Mouse (Mus musculus) kidney, adult 2 months (tissue): ENCODE measurements around the gene Trim17. TPM values are rescaled to one million over a fixed set of nuclear protein-coding genes. Genes with fewer than 3 reads are reported as not detected.
"Not testable (repeated sequence)": the region's sequence is repeated elsewhere in the genome, so short reads cannot be mapped to it uniquely, and the experiment has no call there.

Experiments
- DNase-seq: peaks from one replicate; pipeline ENCODE4 v3.0.0; 2021
- H3K27ac ChIP-seq: fragments of 200-500 bp; 2 replicates; pipeline ENCODE4 v1.5.1; 2012; ENCODE audit warnings: low read depth, low read length, control low read depth, inconsistent platforms; ENCODE audit not compliant: insufficient read depth
- H3K27me3 ChIP-seq: fragments of 200-500 bp; replicated peaks from 2 replicates; pipeline ENCODE4 v1.6.1; 2012; ENCODE audit warnings: mild to moderate bottlenecking, moderate library complexity, low read length, inconsistent platforms; ENCODE audit not compliant: control insufficient read depth, insufficient read depth
- H3K36me3 ChIP-seq: fragments of 200-500 bp; 2 replicates; pipeline ENCODE4 v1.6.1; 2012; ENCODE audit warnings: mild to moderate bottlenecking, moderate library complexity, low read length, inconsistent platforms; ENCODE audit not compliant: control insufficient read depth, insufficient read depth
- H3K4me1 ChIP-seq: fragments of 200-500 bp; 2 replicates; pipeline ENCODE4 v1.6.1; 2011; ENCODE audit warnings: low read length; ENCODE audit not compliant: control insufficient read depth, insufficient read depth
- H3K4me3 ChIP-seq: fragments of 200-500 bp; 2 replicates; pipeline ENCODE4 v1.5.1; 2011; ENCODE audit warnings: mild to moderate bottlenecking, low read depth, low read length, control low read depth; ENCODE audit not compliant: insufficient read depth
- CTCF ChIP-seq: fragments of 200-500 bp; conservative IDR thresholded peaks from 2 replicates; pipeline ENCODE4 v1.5.1; 2011; ENCODE audit warnings: low read depth, mild to moderate bottlenecking, control low read depth, low read length, moderate library complexity, mixed read lengths; ENCODE audit not compliant: insufficient read depth, insufficient read length
- POLR2A ChIP-seq: fragments of 200-500 bp; IDR thresholded peaks from one replicate; pipeline ENCODE4 v1.6.1; 2011; ENCODE audit warnings: low read depth, low read length, control low read depth
- WGBS: fragments of 180-500 bp; shearing (Covaris S2); methylation state at CpG from one replicate; pipeline ENCODE4 v1.1.7; 2018; 5-methylcytosine and 5-hydroxymethylcytosine counted together
- polyA plus RNA-seq: library from polyadenylated mRNA; depleted of rRNA; stranded (reverse); fragments of >200 nt; gene quantifications from 2 replicates; pipeline ENCODE4 v1.2.3, GENCODE M21; 2012

Gene Trim17
- polyA plus RNA-seq, 1 experiment = 0.34 TPM

DNA sequence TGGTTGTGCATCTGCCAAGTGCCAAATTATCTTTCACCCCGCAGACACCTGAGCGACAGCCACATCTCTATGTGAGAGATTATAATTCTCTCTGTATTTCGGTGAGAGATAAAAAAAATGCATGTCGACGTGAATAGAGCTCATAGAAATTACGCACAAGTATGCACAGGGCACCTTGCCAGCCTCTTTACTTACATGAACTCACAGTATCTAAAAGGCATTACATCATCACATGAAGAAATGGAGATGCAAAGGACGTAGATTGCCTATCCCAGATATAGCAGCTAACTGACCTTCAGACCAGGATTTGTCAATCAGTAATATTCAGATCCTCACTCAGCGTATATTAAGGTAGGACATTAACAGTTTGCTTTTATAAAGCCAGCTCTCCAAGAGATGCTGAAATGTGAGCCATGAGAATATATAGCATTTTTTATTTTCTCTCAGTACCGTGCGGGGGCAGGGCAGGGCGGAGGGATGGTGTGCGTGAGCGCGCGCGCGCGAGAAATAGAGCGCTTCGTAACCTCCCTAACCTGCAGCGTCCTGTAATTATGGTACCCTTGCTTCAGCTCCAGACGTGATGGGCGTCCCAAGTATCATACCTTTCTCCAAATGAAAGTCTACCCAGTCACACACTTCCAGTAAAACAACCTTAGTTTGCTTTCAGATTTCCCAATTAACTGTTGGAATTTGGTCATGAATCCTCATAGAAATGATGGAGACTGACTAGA lies 6.5 kb upstream of the Trim17 start:
- H3K27ac ChIP-seq = no peak overlapping the region
- WGBS = 16% methylated on average over 23 of the region's 23 CpGs
- H3K4me1 ChIP-seq = peaks cover 5% of the 10 kb centered on the region; the same call in 1 of the 2 replicates

DNA sequence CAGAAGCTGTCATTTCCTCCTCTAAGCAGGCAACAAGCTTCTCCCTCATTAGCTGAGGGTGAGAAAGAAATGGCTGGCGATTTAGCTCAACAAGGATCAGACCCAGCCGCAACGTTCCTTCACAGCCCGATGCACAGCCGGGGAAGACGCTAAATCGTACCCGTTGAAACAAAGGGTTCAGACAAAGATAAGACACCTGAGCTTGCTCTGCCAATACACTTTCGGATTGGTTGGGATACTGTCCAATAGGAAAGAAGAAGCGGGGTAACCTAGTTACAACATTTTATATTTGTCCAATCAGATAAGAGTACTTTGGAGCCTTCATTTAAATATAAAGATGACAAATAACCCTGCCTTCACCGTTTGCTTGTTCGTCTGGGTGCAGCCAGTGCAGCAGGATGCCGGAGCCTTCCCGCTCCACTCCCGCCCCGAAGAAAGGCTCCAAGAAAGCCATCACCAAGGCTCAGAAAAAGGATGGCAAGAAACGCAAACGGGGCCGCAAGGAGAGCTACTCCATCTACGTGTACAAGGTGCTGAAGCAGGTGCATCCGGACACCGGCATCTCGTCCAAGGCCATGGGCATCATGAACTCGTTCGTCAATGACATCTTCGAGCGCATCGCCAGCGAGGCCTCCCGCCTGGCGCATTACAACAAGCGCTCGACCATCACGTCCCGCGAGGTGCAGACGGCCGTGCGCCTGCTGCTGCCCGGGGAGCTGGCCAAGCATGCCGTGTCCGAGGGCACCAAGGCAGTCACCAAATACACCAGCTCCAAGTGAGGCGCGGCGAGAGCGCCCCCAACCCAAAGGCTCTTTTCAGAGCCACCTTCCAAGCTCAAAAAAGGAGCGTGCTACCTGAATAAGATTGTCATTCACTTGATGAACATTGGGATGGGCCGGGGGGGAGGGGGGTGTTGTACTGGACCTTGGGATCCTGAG lies 5.7 kb upstream of the Trim17 start, which contains the start of gene Hist3h2ba:
TSS of gene Hist3h2ba (plus strand) at position 379 of the 938 bp plus-strand sequence.
- peak within 1 kb of the TSS; percentile 63 for H3K4me3 ChIP-seq
- no peaks in the 10 kb centered on the region; the same call in 1 of the 2 replicates for H3K27me3 ChIP-seq
- WGBS = under 1% methylated on average over 48 of the region's 48 CpGs
- no peak for TF ChIP-seq CTCF
- peak; percentile 15 for TF ChIP-seq POLR2A
- DNase-seq = peak; percentile 84
- no peak within 1 kb of the TSS for H3K27ac ChIP-seq
- peaks cover 8% of the 10 kb centered on the region; the same call in 1 of the 2 replicates for H3K4me1 ChIP-seq
- no peaks in the 10 kb centered on the region for H3K36me3 ChIP-seq

More for the DNA sequence above, 6.5 kb upstream of the Trim17 start:
- DNase-seq = no peak
- peak overlapping the region; percentile 63 for H3K4me3 ChIP-seq
- TF ChIP-seq CTCF = no peak
- TF ChIP-seq POLR2A = no peak
- no peaks in the 10 kb centered on the region for H3K36me3 ChIP-seq
- no peaks in the 10 kb centered on the region; the same call in 1 of the 2 replicates for H3K27me3 ChIP-seq

DNA sequence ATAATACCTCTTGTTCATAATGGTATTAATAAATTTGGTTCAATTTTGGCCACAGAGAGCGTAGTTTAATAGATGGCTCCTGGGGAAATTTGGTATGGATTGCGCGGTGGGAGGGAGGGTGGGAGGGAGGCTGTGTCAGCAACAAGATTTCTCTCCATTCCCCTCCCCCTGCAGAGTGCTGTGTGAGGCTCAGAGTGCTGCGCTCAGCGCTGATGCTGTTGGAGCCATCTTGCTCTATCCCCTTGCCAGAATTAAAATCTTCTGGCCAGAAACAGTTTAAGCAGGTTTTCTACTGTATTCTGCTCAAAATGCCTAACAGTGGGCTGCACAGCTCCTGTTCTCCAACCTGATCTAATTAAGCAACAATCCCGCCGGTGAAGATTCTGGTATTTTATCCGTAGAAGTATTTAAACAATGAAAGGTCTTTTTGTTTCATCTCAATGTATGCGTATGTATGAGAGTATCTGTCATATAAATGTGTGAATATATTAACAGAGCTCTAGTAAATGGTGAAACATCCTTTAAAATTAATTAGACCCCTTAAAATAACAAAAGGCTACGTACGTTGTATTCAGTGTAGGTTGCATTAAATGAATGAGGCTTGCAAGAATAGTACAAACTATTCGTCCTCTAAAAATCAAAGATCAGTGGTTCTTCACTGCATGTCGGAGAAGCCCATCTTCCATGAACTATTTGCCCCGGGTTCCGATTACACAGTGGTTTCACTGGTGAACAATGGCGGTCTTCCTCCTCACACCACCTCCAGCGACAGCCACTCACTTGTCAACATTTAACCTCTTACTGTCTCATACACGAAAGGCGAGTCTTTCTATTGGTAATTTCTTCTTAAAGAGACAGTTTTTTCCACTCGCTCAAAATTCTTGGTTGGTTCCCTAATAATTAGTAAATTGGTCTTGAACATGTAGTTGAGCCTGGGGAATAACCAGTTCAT lies 4.7 kb upstream of the Trim17 start:
- no peak for DNase-seq
- Histone ChIP-seq H3K4me1 (peaks cover 8% of the 10 kb centered on the region; the same call in 1 of the 2 replicates), H3K27ac (no peak overlapping the region), H3K36me3 (no peaks in the 10 kb centered on the region), H3K27me3 (no peaks in the 10 kb centered on the region; the same call in 1 of the 2 replicates), H3K4me3 (no peak overlapping the region)
- 37% methylated on average over 20 of the region's 20 CpGs for WGBS
- TF ChIP-seq CTCF (no peak), POLR2A (no peak)

DNA sequence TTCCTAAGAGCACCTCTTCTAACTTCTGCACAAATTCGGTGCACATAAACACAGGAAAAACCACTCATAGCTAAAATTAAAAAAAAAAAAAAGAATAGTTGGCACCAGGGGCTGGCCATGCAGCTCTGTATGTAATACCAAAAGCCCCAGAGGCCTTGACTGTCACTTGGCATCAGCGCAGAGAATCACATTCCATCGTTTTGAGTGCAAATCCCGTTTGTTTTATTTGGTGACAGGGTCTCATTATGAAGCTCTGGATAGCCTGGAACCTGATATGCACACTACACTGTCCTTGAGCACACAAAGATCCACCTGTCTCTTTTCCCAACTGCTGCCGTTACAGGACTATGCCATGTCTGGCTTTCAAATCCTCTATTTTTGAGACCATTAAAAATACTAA lies 3.3 kb upstream of the Trim17 start:
- no peak overlapping the region for H3K4me3 ChIP-seq
- no peaks in the 10 kb centered on the region; the same call in 1 of the 2 replicates for H3K27me3 ChIP-seq
- WGBS = 83% methylated on average over 5 of the region's 5 CpGs
- peaks cover 12% of the 10 kb centered on the region; the same call in 1 of the 2 replicates for H3K4me1 ChIP-seq
- H3K36me3 ChIP-seq = no peaks in the 10 kb centered on the region
- TF ChIP-seq CTCF (no peak), POLR2A (no peak)
- no peak for DNase-seq
- H3K27ac ChIP-seq = no peak overlapping the region

DNA sequence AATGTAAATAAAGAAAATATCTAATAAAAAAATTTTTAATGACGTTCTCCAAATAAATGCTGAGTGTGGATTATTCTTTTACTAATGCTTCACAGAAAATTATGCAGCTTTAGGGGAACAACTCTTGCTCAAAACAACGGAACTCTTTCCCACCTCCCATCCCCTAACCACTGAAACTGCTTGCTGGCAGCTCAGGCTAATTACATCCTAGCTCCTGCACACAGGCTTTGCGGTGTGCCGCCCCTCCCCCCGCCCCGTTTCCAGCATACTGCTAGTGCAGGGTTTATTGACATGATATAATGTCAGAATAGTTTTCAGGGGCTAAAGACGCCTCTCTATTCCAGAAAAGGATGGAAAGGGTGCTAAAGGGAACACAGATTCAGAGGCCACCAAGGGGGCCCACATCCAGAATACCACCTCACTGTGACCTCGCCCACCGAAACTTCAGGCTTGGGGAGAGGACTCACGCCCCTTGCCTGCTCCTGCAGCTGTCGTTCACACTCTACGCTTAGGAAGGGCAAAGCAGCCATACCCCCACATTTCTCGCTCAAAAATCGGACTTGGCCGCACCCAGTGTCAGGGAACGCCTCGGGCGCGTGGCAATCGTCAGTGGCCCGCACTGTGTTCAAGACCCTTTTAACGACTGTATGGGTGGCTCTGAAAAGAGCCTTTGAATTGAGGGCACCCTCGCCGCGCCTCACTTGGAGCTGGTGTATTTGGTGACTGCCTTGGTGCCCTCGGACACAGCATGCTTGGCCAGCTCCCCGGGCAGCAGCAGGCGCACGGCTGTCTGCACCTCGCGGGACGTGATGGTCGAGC lies 925 bp upstream of the Trim17 start:
- Histone ChIP-seq H3K4me3 (peak overlapping the region; percentile 57), H3K36me3 (no peaks in the 10 kb centered on the region), H3K27me3 (no peaks in the 10 kb centered on the region; the same call in 1 of the 2 replicates), H3K27ac (no peak overlapping the region), H3K4me1 (peaks cover 7% of the 10 kb centered on the region; the same call in 1 of the 2 replicates)
- no peak for DNase-seq
- 2% methylated on average over 33 of the region's 33 CpGs for WGBS
- TF ChIP-seq POLR2A (no peak), CTCF (no peak)

DNA sequence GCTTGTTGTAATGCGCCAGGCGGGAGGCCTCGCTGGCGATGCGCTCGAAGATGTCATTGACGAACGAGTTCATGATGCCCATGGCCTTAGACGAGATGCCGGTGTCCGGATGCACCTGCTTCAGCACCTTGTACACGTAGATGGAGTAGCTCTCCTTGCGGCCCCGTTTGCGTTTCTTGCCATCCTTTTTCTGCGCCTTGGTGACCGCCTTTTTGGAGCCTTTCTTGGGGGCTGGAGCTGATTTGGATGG lies 390 bp upstream of the Trim17 start:
- DNase-seq = not testable (repeated sequence)

More for the DNA sequence above, 390 bp upstream of the Trim17 start:
- Histone ChIP-seq H3K27ac (peak overlapping the region; percentile 15; the same call in 1 of the 2 replicates), H3K4me3 (peak overlapping the region; percentile 57)
- WGBS = under 1% methylated on average over 17 of the region's 17 CpGs
- H3K27me3 ChIP-seq, H3K4me1 ChIP-seq, H3K36me3 ChIP-seq: not testable (repeated sequence)
